Mouse (Mus musculus) lung, postnatal 4 days (tissue): ENCODE data around the gene Sit1.
"Not testable (repeated sequence)": the region's sequence is repeated elsewhere in the genome, so short reads cannot be mapped to it uniquely, and the experiment has no call there.

ENCODE experiments used
- DNase-seq, 2 experiments: peaks; one replicate each; pipeline ENCODE4 v3.0.0; 2021

Sit1 gene

DNA sequence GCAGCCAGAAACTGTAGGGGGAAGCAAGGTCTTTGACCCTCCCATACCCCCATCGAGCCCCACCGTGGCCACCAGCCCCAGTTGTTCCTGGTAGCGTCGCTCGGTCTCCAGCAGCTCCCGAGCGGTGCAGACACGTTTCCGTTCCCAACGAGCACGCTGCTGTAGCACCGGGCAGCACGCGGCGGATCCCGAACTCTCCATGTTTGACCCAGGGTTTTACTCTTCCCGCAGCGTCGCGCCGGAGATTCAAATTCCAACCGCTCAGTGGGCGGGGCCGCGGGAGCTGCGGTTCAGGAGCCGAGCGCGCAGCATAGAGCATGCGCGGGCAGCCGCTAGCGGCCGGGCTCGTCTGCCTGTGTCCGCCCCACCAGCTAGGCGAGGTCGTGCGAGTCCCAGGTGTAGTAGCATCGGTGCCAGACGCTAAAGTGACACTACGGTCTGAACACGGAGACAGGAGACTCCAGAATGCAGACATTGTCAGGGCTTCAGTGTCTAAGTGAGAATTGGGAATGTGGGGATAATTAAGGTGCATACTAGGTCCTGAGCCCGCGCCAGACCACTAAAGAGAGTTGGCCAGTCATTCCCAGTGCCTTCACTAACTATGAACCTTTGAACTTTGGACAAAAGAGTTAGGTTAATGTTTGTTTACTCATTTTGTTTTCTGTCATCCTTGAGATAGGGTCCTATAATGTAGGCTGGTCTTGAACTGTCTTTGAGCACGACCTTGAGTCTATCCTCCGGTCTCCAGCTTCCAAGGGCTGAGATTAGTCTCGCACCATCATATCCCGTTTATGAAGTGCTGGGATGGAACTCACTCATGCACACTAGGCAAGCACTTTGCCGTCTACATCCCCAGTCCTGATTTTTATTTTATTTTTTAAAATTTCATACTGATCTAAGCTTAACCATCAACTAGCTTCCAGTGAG lies 16.1 kb upstream of the Sit1 start, which contains the start of gene Arhgef39:
Gene Arhgef39 (minus strand): TSS at position 289 of the 927 bp plus-strand sequence.
- DNase-seq: peak; percentile 87 to 89

- DNase-seq: peak in 1 of 2 experiments; percentile 40
Observed at GRCm38 (mm10) chr4:43498983-43499382, 15.4 kb upstream of the Sit1 start.

GRCm38 (mm10) chr4:43497946-43498345 lies 14.4 kb upstream of the Sit1 start:
- no peak for DNase-seq

- DNase-seq: no peak
Observed at GRCm38 (mm10) chr4:43497405-43497804, 13.9 kb upstream of the Sit1 start.

DNA sequence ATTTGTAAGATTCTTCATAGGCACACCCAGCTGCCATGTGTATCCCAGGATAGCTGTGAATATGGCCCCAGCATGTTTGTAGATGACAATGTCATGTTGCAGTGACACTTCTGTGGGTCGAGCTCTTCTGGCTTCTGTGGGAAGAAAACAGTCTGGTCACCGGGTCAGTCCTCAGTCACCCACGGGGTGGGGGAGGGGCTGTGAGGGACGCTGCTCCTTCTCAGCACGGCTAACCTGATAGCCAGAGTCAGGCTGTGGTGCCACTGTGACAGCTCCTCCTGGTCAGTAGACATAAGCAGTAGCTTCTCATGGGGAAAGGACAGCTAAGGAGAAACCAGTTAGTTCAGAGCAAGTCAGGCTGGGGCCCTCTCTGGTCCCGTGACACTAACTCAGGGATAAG lies 13.1 kb upstream of the Sit1 start:
- DNase-seq: no peak

DNA sequence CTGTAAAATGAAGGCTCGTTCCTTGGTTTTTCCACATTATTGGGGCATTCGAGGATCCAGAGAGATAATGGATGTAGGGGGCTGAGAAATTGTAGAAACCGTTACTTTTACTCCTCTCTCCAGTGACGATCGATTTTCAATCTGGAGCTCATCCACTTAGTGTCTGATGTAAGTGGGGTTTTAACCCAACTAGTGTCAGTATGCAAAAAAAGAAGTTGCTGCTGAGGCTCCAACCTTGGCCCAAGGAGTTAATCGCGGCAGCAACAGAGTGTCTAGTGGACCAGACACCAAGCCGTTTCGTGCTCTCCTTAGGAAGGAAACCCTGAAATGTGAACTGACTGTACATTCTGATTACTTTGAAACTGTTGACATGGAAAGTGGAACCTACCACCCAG lies 10.3 kb upstream of the Sit1 start:
- no peak for DNase-seq

GRCm38 (mm10) chr4:43493186-43493845 lies 9.8 kb upstream of the Sit1 start:
- DNase-seq: peak; percentile 95 to 97

DNA sequence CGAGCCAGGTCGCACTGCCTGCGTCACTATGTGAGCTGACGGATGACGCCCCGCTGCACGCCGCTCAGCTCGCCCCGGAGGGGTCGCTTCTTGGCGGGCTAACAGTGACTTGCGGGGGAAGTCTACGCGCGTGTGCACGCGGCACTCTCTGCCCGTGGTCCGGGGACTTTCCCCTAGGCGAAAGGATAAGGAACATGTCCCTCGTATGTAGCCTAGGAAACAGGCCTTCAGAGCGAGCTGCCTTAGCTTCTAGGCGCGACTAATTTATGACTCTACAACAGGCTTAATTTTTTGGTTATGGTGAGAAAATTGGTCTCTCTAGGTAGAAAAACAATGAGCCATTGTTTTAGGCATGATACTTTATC lies 9.3 kb upstream of the Sit1 start, which contains the start of gene Ccdc107:
Gene Ccdc107 (plus strand): TSS at position 80 of the 365 bp plus-strand sequence.
- peak; percentile 91 to 97 for DNase-seq

DNA sequence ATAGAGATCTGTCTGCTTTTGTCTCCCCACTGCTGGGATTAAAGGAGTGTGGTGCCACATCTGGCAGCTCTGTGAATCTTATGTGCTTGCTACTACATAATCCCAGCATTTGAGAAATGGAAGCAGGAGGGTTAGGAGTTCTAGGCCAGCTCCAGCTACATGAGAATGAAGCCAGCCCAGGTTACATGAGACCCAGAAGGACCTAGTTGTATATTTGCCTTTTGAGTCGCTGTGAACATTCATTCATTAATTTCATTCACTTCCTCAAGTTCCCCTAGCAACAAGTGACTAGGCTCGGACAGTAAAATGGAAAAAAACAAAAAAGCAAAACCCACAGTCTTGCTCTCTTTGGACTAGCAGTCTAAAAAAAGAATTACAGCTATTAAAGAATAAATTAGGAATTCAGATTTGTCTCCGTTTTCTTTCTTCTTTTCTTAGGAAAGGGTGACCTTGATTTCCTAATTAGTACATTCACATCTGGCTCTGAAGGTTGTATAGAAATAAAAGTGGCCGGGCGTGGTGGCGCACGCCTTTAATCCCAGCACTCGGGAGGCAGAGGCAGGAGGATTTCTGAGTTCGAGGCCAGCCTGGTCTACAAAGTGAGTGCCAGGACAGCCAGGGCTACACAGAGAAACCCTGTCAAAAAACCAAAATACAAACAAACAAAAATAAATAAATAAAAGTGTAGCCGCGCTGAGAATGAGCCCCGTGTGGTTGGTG lies 8.7 kb upstream of the Sit1 start:
- no peak for DNase-seq

DNA sequence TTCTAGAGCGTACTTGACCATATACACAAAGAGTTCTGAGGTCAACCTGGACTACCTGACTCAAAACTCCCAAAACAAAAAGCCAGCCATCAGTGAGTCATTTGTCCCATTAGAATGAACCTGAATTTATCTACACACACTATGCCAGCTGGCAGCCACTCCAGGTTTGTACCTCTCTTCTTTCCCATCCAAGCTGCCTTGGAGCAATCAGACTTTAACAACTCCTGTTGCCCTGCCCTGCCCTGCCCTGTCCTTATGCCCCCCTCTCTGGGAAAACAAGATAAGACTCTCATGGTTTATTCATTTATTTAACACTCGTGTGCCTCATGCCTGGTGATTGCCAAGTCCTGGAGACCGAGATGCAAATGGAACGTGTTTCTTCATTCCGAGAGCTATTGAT lies 7.3 kb upstream of the Sit1 start:
- DNase-seq: peak; percentile 45 to 65

DNA sequence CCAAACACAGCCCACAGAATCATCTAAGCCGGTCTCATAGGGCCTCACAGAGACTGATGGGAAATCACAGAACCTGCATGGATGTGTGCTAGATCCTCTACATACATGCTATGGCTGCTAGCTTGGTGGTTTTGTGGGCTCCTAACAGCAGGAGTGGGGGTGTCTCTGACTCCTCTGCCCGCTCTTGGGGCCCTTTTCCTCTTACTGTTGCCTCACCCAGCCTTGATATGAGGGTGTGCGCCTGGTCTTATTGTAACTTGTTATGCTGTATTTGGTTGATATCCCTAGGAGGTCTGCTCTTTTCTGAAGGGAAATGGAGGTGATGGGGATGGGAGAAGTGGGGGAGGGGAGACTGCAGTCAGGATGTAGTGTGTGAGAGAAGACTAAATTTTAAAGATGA lies 6.1 kb upstream of the Sit1 start:
- DNase-seq: no peak

GRCm38 (mm10) chr4:43485666-43486065 lies 2.1 kb upstream of the Sit1 start:
- DNase-seq: not testable (repeated sequence)

- peak in 1 of 2 experiments; percentile 23 for DNase-seq
Observed at GRCm38 (mm10) chr4:43482591-43482990, 943 bp downstream of the Sit1 start.

- DNase-seq: no peak
Observed at GRCm38 (mm10) chr4:43481894-43482456, 1.6 kb downstream of the Sit1 start.

DNA sequence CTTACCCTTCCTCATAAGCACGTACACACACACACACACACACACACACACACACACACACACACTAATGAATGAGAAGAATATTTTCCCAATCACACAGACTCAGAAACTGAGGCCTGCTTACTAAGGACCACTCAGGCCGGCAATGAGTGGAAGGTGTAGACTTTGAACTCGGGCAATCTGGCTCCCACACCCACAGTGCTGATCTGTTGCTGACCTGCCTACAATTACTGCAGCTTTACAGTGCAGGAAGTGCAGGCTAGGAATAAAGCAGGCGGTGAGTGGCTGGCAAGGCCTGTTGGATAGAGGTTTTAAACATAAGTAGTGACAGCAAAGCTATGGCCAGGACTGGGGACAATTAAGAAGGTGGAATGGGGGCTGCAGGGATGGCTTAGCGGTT lies 2.5 kb downstream of the Sit1 start:
- no peak for DNase-seq

- DNase-seq: peak; percentile 47 to 82
Observed at GRCm38 (mm10) chr4:43478906-43479832, 4.4 kb downstream of the Sit1 start.

GRCm38 (mm10) chr4:43478534-43478858 lies 5.0 kb downstream of the Sit1 start:
- DNase-seq: no peak

GRCm38 (mm10) chr4:43477857-43478533 lies 5.5 kb downstream of the Sit1 start:
- DNase-seq: peak; percentile 91 to 92

DNA sequence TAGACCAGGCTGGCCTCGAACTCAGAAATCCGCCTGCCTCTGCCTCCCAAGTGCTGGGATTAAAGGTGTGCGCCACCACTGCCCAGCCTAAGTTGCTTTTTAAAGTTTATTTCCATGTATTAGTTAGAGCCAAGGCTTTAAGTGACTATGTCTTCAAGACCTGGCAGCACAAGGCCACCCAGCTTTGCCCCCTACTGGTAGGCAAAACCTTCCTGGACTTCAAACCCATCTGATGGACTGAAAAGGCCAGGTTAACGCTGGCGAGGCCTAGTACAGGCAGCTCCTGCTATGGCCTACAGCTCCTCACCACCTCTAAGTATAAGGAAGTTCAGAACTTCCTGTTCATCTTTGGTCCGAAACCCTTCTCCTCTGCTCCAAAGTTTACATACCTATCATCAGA lies 6.9 kb downstream of the Sit1 start:
- no peak for DNase-seq

- DNase-seq: no peak
Observed at GRCm38 (mm10) chr4:43473636-43474035, 9.9 kb downstream of the Sit1 start.

DNA sequence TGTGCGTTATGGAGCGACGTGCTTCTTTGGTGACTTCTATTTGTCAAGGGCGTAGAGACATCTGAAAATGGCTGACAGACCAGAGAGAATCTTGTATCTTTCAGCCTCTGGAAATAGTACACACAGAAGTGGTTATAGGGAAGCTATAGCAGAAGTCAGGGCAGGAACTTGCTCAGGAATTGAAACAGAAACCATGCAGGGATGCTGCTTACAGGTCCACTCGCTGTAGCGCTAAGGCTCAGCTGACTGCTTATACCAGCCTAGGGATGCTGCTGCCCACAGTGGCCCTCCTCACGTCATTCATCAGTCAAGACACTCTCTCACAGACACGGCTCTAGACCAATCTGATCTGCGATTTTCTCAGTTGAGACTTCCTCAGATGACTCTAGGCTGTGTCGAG lies 13.2 kb downstream of the Sit1 start:
- DNase-seq: no peak
